Mouse (Mus musculus) lung, embryonic 14.5 days (tissue): Measurements from ENCODE around the gene Foxp1. TPM values are rescaled to one million over a fixed set of nuclear protein-coding genes. Genes with fewer than 3 reads are reported as not detected.

Experiments
- ATAC-seq: fragments of 200-750 bp; cut with Nextera tagmentation; 2 replicates; pipeline ENCODE4 v1.8.0; 2017; ENCODE audit warnings: mild to moderate bottlenecking, moderate TSS enrichment, moderate library complexity; ENCODE audit not compliant: insufficient read depth
- DNase-seq: peaks from one replicate; pipeline ENCODE4 v3.0.0-alpha.2; 2015
- H3K27ac ChIP-seq: fragments of 300-500 bp; sonication (generic); 2 replicates; pipeline ENCODE4 v1.5.1; 2014; ENCODE audit warnings: low read depth, mild to moderate bottlenecking, moderate library complexity
- H3K27me3 ChIP-seq: fragments of 300-500 bp; sonication (generic); 2 replicates; pipeline ENCODE4 v1.6.1; 2014; ENCODE audit warnings: low read length, control low read depth; ENCODE audit not compliant: insufficient read depth
- H3K36me3 ChIP-seq: fragments of 300-500 bp; sonication (generic); 2 replicates; pipeline ENCODE4 v1.6.1; 2014; ENCODE audit warnings: control low read depth; ENCODE audit not compliant: insufficient read depth
- H3K4me1 ChIP-seq: fragments of 300-500 bp; sonication (generic); 2 replicates; pipeline ENCODE4 v1.6.1; 2014; ENCODE audit warnings: antibody characterized with exemption, control low read depth; ENCODE audit not compliant: insufficient read depth
- H3K4me2 ChIP-seq: fragments of 300-500 bp; sonication (generic); 2 replicates; pipeline ENCODE4 v1.6.1; 2014; ENCODE audit warnings: mild to moderate bottlenecking
- H3K4me3 ChIP-seq: fragments of 300-500 bp; sonication (generic); 2 replicates; pipeline ENCODE4 v1.5.1; 2014; ENCODE audit warnings: low read depth, low read length
- H3K9ac ChIP-seq: fragments of 300-500 bp; sonication (generic); 2 replicates; pipeline ENCODE4 v1.6.1; 2014
- H3K9me3 ChIP-seq: fragments of 300-500 bp; sonication (generic); 2 replicates; pipeline ENCODE4 v1.6.1; 2016; ENCODE audit warnings: low read depth, low read length, control low read depth
- CTCF ChIP-seq: IDR thresholded peaks from 2 replicates; pipeline ENCODE4 v1.5.1; 2016; ENCODE audit warnings: antibody characterized with exemption, low read depth
- WGBS: fragments of 180-500 bp; shearing (Covaris S2); extraction: QIAGEN DNeasy Blood & Tissue Kit; methylation state at CpG from one replicate; pipeline ENCODE4 v1.1.7; 2014; 5-methylcytosine and 5-hydroxymethylcytosine counted together
- microRNA-seq: library from miRNA; unstranded; fragments of <30 nt; microRNA quantifications from one replicate; pipeline ENCODE4, GENCODE M21; 2016; ENCODE audit warnings: borderline number of aligned reads
- polyA plus RNA-seq: library from polyadenylated mRNA; unstranded; fragments of >200 nt; fragmentation: Nextera tagmentation; extraction: Ambion mirVana; gene quantifications from 2 replicates; pipeline ENCODE4 v1.2.1, GENCODE M21; 2014

Gene Foxp1
- polyA plus RNA-seq, 1 experiment from 2014 or later = 111 TPM

GRCm38 (mm10) chr6:98876401-98876800 lies 646.1 kb downstream of the Foxp1 start:
- Histone ChIP-seq H3K9ac (no peak overlapping the region), H3K27me3 (no peaks in the 10 kb centered on the region), H3K4me2 (no peak overlapping the region), H3K27ac (no peak overlapping the region), H3K4me3 (no peak overlapping the region), H3K36me3 (no peaks in the 10 kb centered on the region), H3K4me1 (no peaks in the 10 kb centered on the region; the same call in 1 of the 2 replicates), H3K9me3 (no peaks in the 10 kb centered on the region)
- no peak for ATAC-seq
- WGBS = 71% methylated on average over 2 of the region's 2 CpGs
- TF ChIP-seq CTCF = no peak
- no peak for DNase-seq

Small RNA genes lying within 50 kb of the gene (microRNA-seq; reads per million reads assigned to microRNA genes)
- gene Gm22328 (not detected), gene Gm49348 (not detected)

Other genes starting within 250 kb of the Foxp1 start
- 27.4 and 27.8 TPM in 2 replicates for gene Eif4e3, start 144.1 kb upstream of the Foxp1 start, polyA plus RNA-seq
- 6.5 and 7.3 TPM in 2 replicates for gene Gm20696, start 144.1 kb upstream of the Foxp1 start, polyA plus RNA-seq
- gene Gpr27, start 170.0 kb upstream of the Foxp1 start, polyA plus RNA-seq = 6.1 and 6.5 TPM in 2 replicates
- gene Prok2, start 203.7 kb upstream of the Foxp1 start, polyA plus RNA-seq = 0.12 and 0.18 TPM in 2 replicates